Mouse (Mus musculus) ES-Bruce4 (cell line): ENCODE results near the gene Kctd2. TPM values are rescaled to one million over a fixed set of nuclear protein-coding genes. Genes with fewer than 3 reads are reported as not detected.

Experiments used
- H3K27ac ChIP-seq: 2 replicates; pipeline ENCODE4 v1.5.1; 2012; ENCODE audit warnings: low read length, inconsistent platforms; ENCODE audit not compliant: insufficient read depth
- H3K27me3 ChIP-seq: 2 replicates; pipeline ENCODE4 v1.6.1; 2012; ENCODE audit warnings: mild to moderate bottlenecking, low read length, inconsistent platforms; ENCODE audit not compliant: control insufficient read depth, poor library complexity, insufficient read depth, severe bottlenecking
- H3K36me3 ChIP-seq: 2 replicates; pipeline ENCODE4 v1.6.1; 2012; ENCODE audit warnings: inconsistent platforms, mild to moderate bottlenecking, low read length, moderate library complexity; ENCODE audit not compliant: control insufficient read depth, poor library complexity, insufficient read depth, severe bottlenecking
- H3K4me1 ChIP-seq: one replicate; pipeline ENCODE4 v1.8.1; 2011; ENCODE audit warnings: low read length; ENCODE audit not compliant: control insufficient read depth, insufficient read depth
- H3K4me3 ChIP-seq: 2 replicates; pipeline ENCODE4 v1.5.1; 2011; ENCODE audit warnings: low read depth, mild to moderate bottlenecking, low read length
- H3K9ac ChIP-seq: 2 replicates; pipeline ENCODE4 v1.6.1; 2012; ENCODE audit warnings: low read depth, mild to moderate bottlenecking, inconsistent platforms; ENCODE audit not compliant: poor library complexity, severe bottlenecking
- H3K9me3 ChIP-seq: replicated peaks from 2 replicates; pipeline ENCODE4 v1.6.1; 2012; ENCODE audit warnings: mild to moderate bottlenecking, low read length, inconsistent platforms; ENCODE audit not compliant: control insufficient read depth, poor library complexity, insufficient read depth, severe bottlenecking
- CTCF ChIP-seq: IDR thresholded peaks from one replicate; pipeline ENCODE4 v1.8.1; 2011; ENCODE audit warnings: low read depth, low read length
- EP300 ChIP-seq: IDR thresholded peaks from 2 replicates; pipeline ENCODE4 v1.6.1; 2011; ENCODE audit warnings: low read depth, low read length; ENCODE audit not compliant: insufficient read depth
- POLR2A ChIP-seq: IDR thresholded peaks from one replicate; pipeline ENCODE4 v1.8.1; 2011; ENCODE audit warnings: low read length; ENCODE audit not compliant: insufficient read depth
- polyA plus RNA-seq: library from polyadenylated mRNA; stranded (reverse); fragments of >200 nt; gene quantifications from 2 replicates; pipeline ENCODE4 v1.2.4, GENCODE M21; 2011; ENCODE audit warnings: low read depth; ENCODE audit not compliant: missing spikeins, insufficient read depth, insufficient read length

Gene Kctd2
- polyA plus RNA-seq, 1 experiment, result 26.4 TPM

GRCm38 (mm10) chr11:115421328-115421727, 1.4 kb downstream of the Kctd2 start:
- Histone ChIP-seq H3K9ac (no peak overlapping the region), H3K4me1 (no peaks in the 10 kb centered on the region), H3K36me3 (peaks cover 6% of the 10 kb centered on the region), H3K27me3 (no peaks in the 10 kb centered on the region), H3K4me3 (no peak overlapping the region), H3K9me3 (no peaks in the 10 kb centered on the region), H3K27ac (no peak overlapping the region)
- TF ChIP-seq POLR2A (no peak), EP300 (no peak), CTCF (no peak)

- Histone ChIP-seq H3K4me1 (no peaks in the 10 kb centered on the region), H3K4me3 (0 out of 2 replicates have a peak overlapping the region, but pooled peaks have one; percentile 11), H3K9ac (0 out of 2 replicates have a peak overlapping the region, but pooled peaks have one; percentile 23), H3K9me3 (no peaks in the 10 kb centered on the region), H3K36me3 (peaks cover 2% of the 10 kb centered on the region; the same call in 1 of the 2 replicates), H3K27ac (no peak overlapping the region), H3K27me3 (no peaks in the 10 kb centered on the region)
- TF ChIP-seq EP300 (no peak), CTCF (no peak)
Observed at GRCm38 (mm10) chr11:115421972-115422371, 2.0 kb downstream of the Kctd2 start.

DNA sequence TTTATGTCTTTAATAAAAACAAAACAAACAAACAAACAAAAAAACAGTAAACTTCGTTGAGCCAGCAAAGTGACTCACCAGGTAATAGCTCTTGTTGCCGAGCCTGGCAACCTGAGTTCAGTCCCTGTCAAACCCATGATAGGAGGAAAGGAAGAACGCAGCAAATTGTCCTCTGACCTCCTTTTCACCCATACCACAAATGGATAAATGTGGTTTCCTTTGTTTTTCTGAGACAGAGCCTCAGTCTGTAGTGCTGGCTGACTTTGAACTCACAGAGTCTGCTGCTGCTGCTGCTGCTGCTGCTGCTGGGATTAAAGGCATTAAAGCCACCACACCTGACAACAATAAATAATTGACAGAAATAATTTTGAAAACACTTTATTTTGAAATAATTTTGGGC, 3.2 kb downstream of the Kctd2 start:
- no peaks in the 10 kb centered on the region for H3K9me3 ChIP-seq
- H3K27ac ChIP-seq, result no peak overlapping the region
- no peaks in the 10 kb centered on the region for H3K27me3 ChIP-seq
- no peak for TF ChIP-seq POLR2A
- TF ChIP-seq CTCF, result no peak
- no peak for TF ChIP-seq EP300
- H3K4me1 ChIP-seq, result peaks cover 1% of the 10 kb centered on the region
- no peaks in the 10 kb centered on the region for H3K36me3 ChIP-seq
- no peak overlapping the region for H3K9ac ChIP-seq
- H3K4me3 ChIP-seq, result no peak overlapping the region

DNA sequence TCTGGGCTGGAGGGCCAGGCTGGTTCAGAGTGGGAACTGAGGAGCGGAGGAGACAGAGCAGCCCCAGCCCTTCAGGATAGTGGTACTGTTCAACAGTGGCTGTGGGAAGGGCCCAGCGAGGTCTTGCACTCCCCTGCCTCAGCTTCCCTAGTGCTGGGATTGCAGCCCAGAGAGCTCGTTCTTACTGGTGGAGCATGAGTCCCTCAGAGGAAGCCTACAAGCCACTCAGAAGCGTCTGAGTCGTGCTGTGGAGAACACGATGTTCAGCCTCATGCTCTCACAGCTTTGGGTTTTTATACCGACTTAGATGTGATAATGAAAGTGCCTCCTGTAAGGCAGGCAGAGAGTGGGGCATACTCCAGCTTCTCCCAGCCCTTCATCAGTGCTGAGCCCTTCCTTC, 4.7 kb downstream of the Kctd2 start:
- no peak overlapping the region for H3K27ac ChIP-seq
- no peaks in the 10 kb centered on the region for H3K27me3 ChIP-seq
- no peaks in the 10 kb centered on the region; the same call in 1 of the 2 replicates for H3K36me3 ChIP-seq
- no peak overlapping the region for H3K9ac ChIP-seq
- no peak overlapping the region for H3K4me3 ChIP-seq
- no peak for TF ChIP-seq EP300
- H3K4me1 ChIP-seq, result peaks cover 2% of the 10 kb centered on the region
- no peaks in the 10 kb centered on the region for H3K9me3 ChIP-seq

GRCm38 (mm10) chr11:115425671-115426070, 5.7 kb downstream of the Kctd2 start:
- Histone ChIP-seq H3K27me3 (no peaks in the 10 kb centered on the region), H3K36me3 (peaks cover 2% of the 10 kb centered on the region), H3K9ac (no peak overlapping the region), H3K9me3 (no peaks in the 10 kb centered on the region), H3K4me1 (peaks cover 2% of the 10 kb centered on the region), H3K27ac (no peak overlapping the region), H3K4me3 (no peak overlapping the region)
- TF ChIP-seq EP300 (no peak), CTCF (no peak), POLR2A (no peak)

GRCm38 (mm10) chr11:115427482-115428331, 7.8 kb downstream of the Kctd2 start:
- 0 out of 2 replicates have a peak overlapping the region, but pooled peaks have one; percentile 16 for H3K27ac ChIP-seq
- peak overlapping the region; percentile 34 for H3K4me3 ChIP-seq
- peak overlapping the region; percentile 23; the same call in 1 of the 2 replicates for H3K9ac ChIP-seq
- peaks cover 2% of the 10 kb centered on the region for H3K4me1 ChIP-seq
- no peaks in the 10 kb centered on the region for H3K9me3 ChIP-seq
- H3K36me3 ChIP-seq, result peaks cover 5% of the 10 kb centered on the region
- no peaks in the 10 kb centered on the region for H3K27me3 ChIP-seq
- peak; percentile 78 for TF ChIP-seq CTCF
- TF ChIP-seq EP300, result no peak; the same call in 1 of the 2 replicates
- TF ChIP-seq POLR2A, result no peak
